Mouse (Mus musculus) liver, adult 2 months (tissue): ENCODE measurements around the gene Sema4d. TPM values are rescaled to one million over a fixed set of nuclear protein-coding genes. Genes with fewer than 3 reads are reported as not detected.

ENCODE experiments used
- DNase-seq: peaks from one replicate; pipeline ENCODE4 v3.0.0-alpha.2; 2011; ENCODE audit warnings: low read depth, low spot score; ENCODE audit errors: extremely low read depth
- H3K27ac ChIP-seq: fragments of 200-500 bp; replicated peaks from 2 replicates; pipeline ENCODE4 v1.5.1; 2012; ENCODE audit warnings: low read depth, mild to moderate bottlenecking, control low read depth, inconsistent platforms, low read length; ENCODE audit not compliant: insufficient read depth
- H3K27me3 ChIP-seq: fragments of 200-500 bp; 2 replicates; pipeline ENCODE4 v1.6.1; 2012; ENCODE audit warnings: mild to moderate bottlenecking, moderate library complexity, low read length, inconsistent platforms; ENCODE audit not compliant: control insufficient read depth, insufficient read depth
- H3K36me3 ChIP-seq: fragments of 200-500 bp; 2 replicates; pipeline ENCODE4 v1.6.1; 2012; ENCODE audit warnings: low read length, inconsistent platforms; ENCODE audit not compliant: control insufficient read depth, insufficient read depth
- H3K4me1 ChIP-seq: fragments of 200-500 bp; 2 replicates; pipeline ENCODE4 v1.6.1; 2011; ENCODE audit warnings: low read length; ENCODE audit not compliant: control insufficient read depth, insufficient read depth
- H3K4me3 ChIP-seq: fragments of 200-500 bp; 2 replicates; pipeline ENCODE4 v1.5.1; 2011; ENCODE audit warnings: low read depth, mild to moderate bottlenecking, control low read depth, low read length, moderate library complexity; ENCODE audit not compliant: insufficient read depth
- H3K79me2 ChIP-seq: fragments of 200-500 bp; 2 replicates; pipeline ENCODE4 v1.6.1; 2012; ENCODE audit warnings: inconsistent platforms, mild to moderate bottlenecking, low read length, moderate library complexity; ENCODE audit not compliant: control insufficient read depth, insufficient read depth
- H3K9ac ChIP-seq: fragments of 200-500 bp; 2 replicates; pipeline ENCODE4 v1.6.1; 2012; ENCODE audit warnings: low read depth, mild to moderate bottlenecking, control low read depth, inconsistent platforms, low read length
- CTCF ChIP-seq: fragments of 200-500 bp; IDR thresholded peaks from 2 replicates; pipeline ENCODE4 v1.5.1; 2011; ENCODE audit warnings: low read depth, low read length, control low read depth
- POLR2A ChIP-seq: fragments of 200-500 bp; IDR thresholded peaks from 2 replicates; pipeline ENCODE4 v1.6.1; 2011; ENCODE audit warnings: low read length, control low read depth; ENCODE audit not compliant: insufficient read depth; ENCODE audit errors: extremely low read depth
- WGBS: fragments of 180-500 bp; shearing (Covaris S2); methylation state at CpG from one replicate; pipeline ENCODE4 v1.1.7; 2018; 5-methylcytosine and 5-hydroxymethylcytosine counted together
- polyA plus RNA-seq: library from polyadenylated mRNA; depleted of rRNA; stranded (reverse); fragments of >200 nt; gene quantifications from 2 replicates; pipeline ENCODE4 v1.2.3, GENCODE M21; 2012
- total RNA-seq: library from RNA; depleted of rRNA; stranded (reverse); fragments of >200 nt; gene quantifications from 2 replicates; pipeline ENCODE4 v1.2.3, GENCODE M21; 2014

The Sema4d gene
- total and polyA plus RNA-seq, 2 experiments, result 0.74 to 0.94 TPM

- WGBS, result 85% methylated on average over 2 of the region's 2 CpGs
- no peaks in the 10 kb centered on the region for H3K36me3 ChIP-seq
- H3K9ac ChIP-seq, result no peak overlapping the region
- H3K27me3 ChIP-seq, result no peaks in the 10 kb centered on the region
- H3K4me1 ChIP-seq, result no peaks in the 10 kb centered on the region
- H3K4me3 ChIP-seq, result no peak overlapping the region
- DNase-seq, result no peak
- no peaks in the 10 kb centered on the region for H3K79me2 ChIP-seq
- TF ChIP-seq CTCF (no peak), POLR2A (no peak)
- H3K27ac ChIP-seq, result peak overlapping the region; percentile 31; the same call in 1 of the 2 replicates
These were observed 36.4 kb downstream of the Sema4d start for GRCm38 (mm10) chr13:51757099-51757498.

DNA sequence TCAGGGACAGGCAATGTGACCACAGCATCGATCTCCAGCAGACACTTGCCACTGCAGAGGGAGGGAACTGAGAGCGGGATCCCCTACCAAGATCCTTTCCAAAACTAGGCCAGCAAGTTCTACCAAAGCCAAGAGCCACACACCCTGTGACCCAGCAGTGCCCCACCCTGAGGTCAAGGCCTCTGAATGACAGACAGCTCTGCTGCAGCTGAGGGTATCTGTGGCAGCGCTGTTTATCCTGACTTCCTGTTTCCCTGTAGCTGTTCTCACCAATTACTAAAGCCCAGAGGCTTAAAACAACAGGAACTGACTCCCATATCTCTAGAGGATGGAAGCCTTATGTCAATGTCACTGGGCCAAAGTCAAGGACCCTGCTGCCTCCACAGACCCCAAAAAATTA, 37.0 kb downstream of the Sema4d start:
- H3K79me2 ChIP-seq, result no peaks in the 10 kb centered on the region

DNA sequence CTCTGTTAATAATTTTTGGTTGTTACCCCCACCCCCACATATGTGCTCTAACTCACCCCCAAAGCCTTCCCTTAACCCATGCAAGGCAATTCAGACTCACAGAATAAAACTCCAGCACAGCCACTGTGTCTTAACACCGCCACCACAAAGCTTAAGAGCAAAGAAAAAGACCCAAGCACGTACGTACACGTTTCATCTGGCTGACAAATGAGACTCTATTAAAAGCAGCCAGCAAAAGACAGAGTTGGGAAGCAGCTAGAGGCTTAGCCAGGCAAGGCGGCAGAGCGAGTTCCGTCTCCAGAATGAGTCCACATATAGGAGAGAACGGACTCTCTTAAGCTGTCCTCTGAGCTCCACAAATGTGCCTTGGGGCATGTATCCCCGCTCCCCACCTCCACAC, 37.5 kb downstream of the Sema4d start:
- H3K4me1 ChIP-seq, result no peaks in the 10 kb centered on the region
- no peak for TF ChIP-seq CTCF
- H3K27ac ChIP-seq, result peak overlapping the region; percentile 12; the same call in 1 of the 2 replicates
- H3K4me3 ChIP-seq, result no peak overlapping the region
- no peak for DNase-seq
- no peaks in the 10 kb centered on the region for H3K36me3 ChIP-seq
- H3K79me2 ChIP-seq, result no peaks in the 10 kb centered on the region
- no peaks in the 10 kb centered on the region for H3K27me3 ChIP-seq
- 92% methylated on average over 9 of the region's 9 CpGs for WGBS
- H3K9ac ChIP-seq, result no peak overlapping the region

More for the DNA sequence above, 37.0 kb downstream of the Sema4d start:
- DNase-seq, result peak; percentile 22
- Histone ChIP-seq H3K27me3 (no peaks in the 10 kb centered on the region), H3K36me3 (no peaks in the 10 kb centered on the region), H3K27ac (peak overlapping the region; percentile 31; the same call in 1 of the 2 replicates), H3K4me1 (no peaks in the 10 kb centered on the region), H3K9ac (no peak overlapping the region), H3K4me3 (no peak overlapping the region)
- WGBS, result 55% methylated on average over 3 of the region's 3 CpGs
- no peak for TF ChIP-seq POLR2A
- TF ChIP-seq CTCF, result no peak

DNA sequence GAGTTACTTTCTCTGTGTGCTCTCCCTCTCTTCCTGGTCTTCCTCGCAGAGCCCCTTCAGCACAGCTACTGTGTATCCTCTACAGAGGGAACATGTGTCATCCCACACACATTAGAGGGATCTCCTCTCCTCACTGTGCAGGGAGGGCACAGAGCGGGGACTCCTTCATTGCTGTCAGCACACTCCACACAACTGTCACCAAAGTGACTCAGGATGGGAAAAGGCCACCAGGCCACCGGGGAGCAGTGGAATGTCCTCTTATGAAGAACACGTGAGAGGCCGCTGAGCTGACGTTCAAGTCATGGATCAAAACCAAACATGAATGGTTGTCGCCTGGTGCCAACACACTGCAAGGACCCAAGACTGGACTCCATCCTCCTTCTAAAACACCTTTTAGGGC, 38.0 kb downstream of the Sema4d start:
- no peak for DNase-seq
- no peaks in the 10 kb centered on the region for H3K4me1 ChIP-seq
- 87% methylated on average over 7 of the region's 7 CpGs for WGBS
- no peaks in the 10 kb centered on the region for H3K36me3 ChIP-seq
- no peaks in the 10 kb centered on the region for H3K27me3 ChIP-seq
- H3K4me3 ChIP-seq, result no peak overlapping the region
- no peak overlapping the region for H3K9ac ChIP-seq
- TF ChIP-seq CTCF, result no peak
- no peak for TF ChIP-seq POLR2A
- H3K27ac ChIP-seq, result no peak overlapping the region
- no peaks in the 10 kb centered on the region for H3K79me2 ChIP-seq

DNA sequence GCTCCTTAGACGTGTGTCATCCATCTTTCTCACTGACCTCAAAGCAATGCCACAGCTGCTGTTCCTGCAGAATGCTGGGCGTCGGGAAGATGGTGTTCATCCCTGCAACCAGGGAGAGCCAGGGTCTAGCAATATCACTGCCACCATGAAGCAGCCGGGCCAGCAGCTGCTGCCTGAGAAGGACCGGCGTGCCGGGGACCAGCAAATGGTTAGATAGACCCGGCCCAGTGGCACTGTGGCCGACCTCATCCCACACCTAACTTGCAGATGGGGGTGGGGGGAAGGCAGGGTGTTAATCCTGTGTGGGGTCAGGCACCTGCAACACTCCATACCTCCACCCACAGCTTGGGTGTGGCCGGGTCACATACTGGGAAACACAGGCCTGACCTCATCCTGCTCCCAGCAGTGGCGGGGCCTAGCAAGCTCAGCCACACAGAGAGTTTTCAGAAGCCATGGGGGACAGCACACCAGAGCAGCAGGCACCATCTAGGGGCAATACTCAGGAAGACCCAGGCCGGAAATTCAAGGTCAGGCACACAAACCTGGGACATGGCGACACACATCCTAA, 38.9 kb downstream of the Sema4d start:
- Histone ChIP-seq H3K9ac (no peak overlapping the region), H3K4me3 (no peak overlapping the region), H3K4me1 (no peaks in the 10 kb centered on the region)

DNA sequence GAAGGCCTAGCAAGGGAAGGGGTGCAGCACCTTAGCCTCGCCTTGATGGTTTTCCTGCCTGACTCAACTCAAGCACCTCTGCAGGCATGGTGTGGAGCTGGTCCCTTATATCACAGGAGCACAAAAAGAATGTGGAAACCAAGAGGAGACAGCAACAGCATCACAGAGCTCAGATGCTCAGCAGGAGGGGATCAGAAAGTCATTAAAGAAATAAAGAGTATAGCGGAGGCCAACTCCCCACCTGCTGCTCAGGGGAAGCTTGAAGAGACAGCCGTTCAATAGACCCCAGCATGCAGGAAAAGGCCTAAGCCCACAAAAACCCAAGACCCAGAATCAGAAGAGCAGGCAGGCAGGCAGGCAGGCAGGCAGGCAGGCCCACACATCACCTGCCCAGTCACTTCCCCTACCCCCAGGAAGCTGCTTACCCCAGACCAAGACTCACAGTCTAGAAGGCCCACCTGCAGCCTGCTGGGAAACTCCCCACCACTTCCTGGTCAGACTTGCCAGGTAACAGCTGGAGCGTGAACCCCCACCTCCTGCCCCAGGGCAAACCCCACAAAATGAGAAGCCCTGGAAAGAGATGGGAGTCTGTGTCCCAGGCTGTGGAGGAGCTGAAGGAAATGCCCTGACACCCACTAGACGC, 39.6 kb downstream of the Sema4d start:
- no peak overlapping the region for H3K4me3 ChIP-seq
- 88% methylated on average over 5 of the region's 5 CpGs for WGBS
- no peak overlapping the region for H3K9ac ChIP-seq
- TF ChIP-seq POLR2A (no peak), CTCF (no peak)
- no peaks in the 10 kb centered on the region for H3K79me2 ChIP-seq
- DNase-seq, result no peak
- no peak overlapping the region for H3K27ac ChIP-seq
- no peaks in the 10 kb centered on the region for H3K4me1 ChIP-seq
- no peaks in the 10 kb centered on the region for H3K36me3 ChIP-seq
- H3K27me3 ChIP-seq, result no peaks in the 10 kb centered on the region

More for the DNA sequence above, 38.9 kb downstream of the Sema4d start:
- WGBS, result 90% methylated on average over 13 of the region's 13 CpGs
- Histone ChIP-seq H3K27ac (no peak overlapping the region), H3K36me3 (no peaks in the 10 kb centered on the region), H3K27me3 (no peaks in the 10 kb centered on the region), H3K79me2 (no peaks in the 10 kb centered on the region)
- TF ChIP-seq CTCF (no peak), POLR2A (no peak)
- no peak for DNase-seq
